Mouse (Mus musculus) left cerebral cortex, postnatal 10 days (tissue): Measurements from ENCODE around the gene Hoxa11. TPM values are rescaled to one million over a fixed set of nuclear protein-coding genes. Genes with fewer than 3 reads are reported as not detected.
A peak's percentile ranks its signal among the peaks of the same experiment; 100 is the strongest.

Source experiments
- DNase-seq, 2 experiments: peaks; one replicate each; pipeline ENCODE4 v3.0.0; 2021 to 2022; ENCODE audit warnings: low spot score in 2 of 2, mixed read lengths in 1 of 2; ENCODE audit errors: extremely low spot score in 1 of 2
- intact Hi-C: fragments of 180-260 bp; cut with DNase I; formaldehyde crosslinking; loops from one replicate; pipeline ENCODE4 v1.15.1; 2025
- total RNA-seq, 2 experiments: library from RNA; stranded (reverse); gene quantifications; 2 replicates each; pipeline ENCODE4 v1.2.3; 2021

The Hoxa11 gene
- total RNA-seq, 2 experiments from 2014 or later, result not detected

DNA sequence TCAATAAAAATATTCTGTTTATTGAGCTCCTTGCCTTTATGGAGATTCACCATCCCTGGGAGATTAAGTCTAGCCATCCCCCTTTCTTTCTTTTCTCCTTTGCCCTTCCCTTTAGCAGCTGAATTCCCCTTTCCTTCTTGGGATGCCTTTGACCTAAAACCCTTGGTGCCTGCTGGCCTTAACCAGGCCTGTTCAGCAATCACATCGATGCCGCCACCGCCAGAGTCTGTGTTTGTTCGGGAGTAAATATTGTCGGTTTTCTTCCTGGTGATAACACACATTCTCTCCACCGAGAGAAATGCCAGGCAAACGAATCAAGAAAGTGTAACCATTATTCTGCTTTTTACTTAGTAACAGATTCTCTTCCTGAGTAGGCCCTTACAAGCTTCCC, 7.5 kb downstream of the Hoxa11 start:
- intact Hi-C loops, result loop anchor here (5.0 kb wide), 1 partner anchor 1061 kb away; no protein-coding TSS in a partner anchor
- DNase-seq, result no peak

DNA sequence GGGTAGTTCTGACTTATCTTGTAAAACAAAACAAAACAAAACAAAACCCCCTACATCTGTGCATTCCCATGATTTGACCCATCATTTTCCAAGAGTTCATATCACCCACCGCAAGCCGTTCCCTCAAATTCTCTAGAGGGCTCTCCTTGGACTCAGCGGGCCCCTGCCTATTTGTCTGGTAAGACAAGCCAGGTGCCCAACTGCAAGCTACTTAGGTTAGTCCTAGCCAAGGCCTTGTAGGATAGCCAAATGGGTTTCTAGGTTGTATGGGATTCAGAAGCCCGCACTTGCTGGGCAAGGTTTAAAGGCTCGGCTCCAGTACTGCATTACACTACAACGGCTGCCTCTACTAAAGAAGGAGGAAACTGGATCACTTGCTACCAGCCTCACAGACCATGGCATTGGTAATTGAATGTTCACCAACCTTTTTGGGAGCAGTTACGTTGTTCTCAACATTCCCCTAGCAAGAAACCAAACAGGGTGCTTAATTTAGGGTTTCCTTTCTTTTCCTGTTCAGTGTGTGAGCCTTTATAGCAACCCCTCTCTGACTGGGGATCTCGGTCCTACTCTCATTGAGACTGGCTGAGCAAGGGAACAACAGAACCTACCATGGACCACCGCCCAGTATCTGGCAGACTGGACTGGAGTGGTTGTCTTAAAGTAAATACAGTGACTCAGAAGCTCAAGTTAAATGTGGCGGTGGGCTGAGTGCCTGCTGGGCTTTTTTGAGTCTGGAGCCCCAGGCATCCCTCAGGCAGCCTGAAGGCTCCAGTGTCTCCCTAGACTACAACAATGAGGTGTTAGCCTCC, 8.1 kb downstream of the Hoxa11 start:
- peak in 1 of 2 experiments; percentile 4 for DNase-seq
- intact Hi-C loops, result loop anchor here (5.0 kb wide), 1 partner anchor 1060 kb away; no protein-coding TSS in a partner anchor

DNA sequence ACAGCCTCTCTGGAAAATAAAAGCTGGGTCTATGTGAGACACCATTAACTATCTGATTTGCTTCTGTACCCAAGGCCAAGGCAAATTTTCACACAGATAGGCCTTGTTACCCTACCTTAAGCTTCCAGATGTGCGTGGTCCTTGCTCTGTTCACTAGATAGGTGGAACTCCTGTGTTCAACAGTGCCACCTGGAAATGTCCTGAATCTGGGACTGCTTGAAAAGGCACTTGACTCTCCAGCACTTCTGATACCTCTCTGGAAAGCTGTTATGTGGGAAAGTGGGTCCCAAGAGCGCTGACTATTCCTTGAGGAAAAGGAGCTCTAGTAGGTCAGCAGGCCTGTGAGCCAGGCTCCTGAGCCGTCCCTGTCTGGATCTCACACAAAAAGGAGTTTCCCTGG, 8.8 kb downstream of the Hoxa11 start:
- intact Hi-C loops, result loop anchor here (5.0 kb wide), 1 partner anchor 1060 kb away; no protein-coding TSS in a partner anchor
- no peak for DNase-seq

DNA sequence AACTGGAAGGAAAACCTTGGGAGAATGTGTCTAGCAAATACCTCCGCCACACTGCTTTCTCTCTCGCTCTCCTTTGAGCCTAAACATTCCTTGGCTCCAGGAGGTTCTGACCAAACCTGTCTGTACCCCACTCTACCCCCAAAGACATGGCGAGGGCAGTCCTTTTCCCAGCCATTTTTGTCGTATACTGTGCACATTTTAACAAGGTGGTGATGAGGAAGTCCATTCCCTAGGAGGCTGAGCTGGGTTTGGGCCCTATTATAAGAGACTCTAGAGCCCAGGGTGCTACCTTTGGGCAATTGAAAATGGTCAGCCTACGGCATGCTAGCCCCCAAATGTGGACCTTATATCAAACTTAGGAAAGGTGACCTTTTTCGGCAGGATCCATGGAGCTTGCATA, 9.7 kb downstream of the Hoxa11 start:
- intact Hi-C loops, result loop anchor here (5.0 kb wide), 1 partner anchor 1059 kb away; no protein-coding TSS in a partner anchor
- no peak for DNase-seq

DNA sequence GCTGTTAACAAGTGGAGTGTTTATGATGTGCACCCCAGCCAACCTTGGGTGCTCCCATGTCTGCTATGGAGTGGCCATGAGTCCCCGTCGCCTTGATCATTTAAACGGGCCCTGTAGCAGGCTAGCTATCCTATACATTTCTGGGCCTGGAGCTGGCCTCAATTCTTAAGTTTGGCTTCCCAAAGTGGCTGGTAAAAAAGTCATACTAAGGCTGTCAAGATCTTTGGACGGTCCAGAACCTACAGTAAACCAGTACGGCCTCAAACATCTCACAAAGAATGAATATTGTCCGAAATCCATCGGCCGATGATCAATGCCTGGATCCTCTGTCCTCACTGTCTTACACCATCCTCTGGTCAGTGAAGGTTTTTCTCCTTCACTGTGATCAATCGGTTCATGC, 10.3 kb downstream of the Hoxa11 start:
- intact Hi-C loops, result loop anchor here (5.0 kb wide), 1 partner anchor 1058 kb away; no protein-coding TSS in a partner anchor
- no peak for DNase-seq

DNA sequence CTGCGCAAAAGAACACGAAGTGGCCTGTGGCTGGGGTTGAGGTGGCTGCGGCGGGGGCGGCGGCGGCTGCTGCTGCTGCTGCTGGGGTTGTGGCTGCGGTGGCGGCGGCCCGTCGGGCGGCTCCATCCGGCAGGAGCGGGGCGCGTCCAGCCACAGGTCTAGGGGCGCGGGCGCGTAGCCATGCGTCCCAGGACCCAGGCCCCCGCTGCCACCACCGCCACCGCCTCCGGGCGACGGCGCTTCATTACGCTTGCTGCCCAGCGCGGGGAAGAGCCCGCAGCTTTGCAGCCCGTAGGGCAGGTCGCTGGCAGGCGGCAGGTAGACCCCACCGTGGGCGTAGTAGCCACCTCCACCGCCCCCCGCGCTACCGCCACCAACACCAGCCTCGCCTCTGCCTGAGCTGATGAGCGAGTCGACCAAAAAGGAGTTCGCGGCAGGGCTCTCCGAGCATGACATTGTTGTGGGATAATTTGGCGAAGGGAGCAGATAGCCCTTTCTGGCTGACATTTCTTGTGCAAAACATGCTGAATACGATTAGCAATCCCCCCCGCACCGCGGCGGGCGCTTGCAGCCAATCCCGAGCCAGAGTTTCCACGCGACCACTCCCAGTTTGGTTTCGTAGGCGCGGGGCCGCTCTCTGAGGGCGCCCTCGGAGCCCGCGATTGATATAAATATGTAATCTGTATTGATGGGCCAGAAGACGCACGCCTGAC, 11.0 kb downstream of the Hoxa11 start:
- intact Hi-C loops, result loop anchor here (5.0 kb wide), 1 partner anchor 1057 kb away; no protein-coding TSS in a partner anchor
- no peak for DNase-seq

DNA sequence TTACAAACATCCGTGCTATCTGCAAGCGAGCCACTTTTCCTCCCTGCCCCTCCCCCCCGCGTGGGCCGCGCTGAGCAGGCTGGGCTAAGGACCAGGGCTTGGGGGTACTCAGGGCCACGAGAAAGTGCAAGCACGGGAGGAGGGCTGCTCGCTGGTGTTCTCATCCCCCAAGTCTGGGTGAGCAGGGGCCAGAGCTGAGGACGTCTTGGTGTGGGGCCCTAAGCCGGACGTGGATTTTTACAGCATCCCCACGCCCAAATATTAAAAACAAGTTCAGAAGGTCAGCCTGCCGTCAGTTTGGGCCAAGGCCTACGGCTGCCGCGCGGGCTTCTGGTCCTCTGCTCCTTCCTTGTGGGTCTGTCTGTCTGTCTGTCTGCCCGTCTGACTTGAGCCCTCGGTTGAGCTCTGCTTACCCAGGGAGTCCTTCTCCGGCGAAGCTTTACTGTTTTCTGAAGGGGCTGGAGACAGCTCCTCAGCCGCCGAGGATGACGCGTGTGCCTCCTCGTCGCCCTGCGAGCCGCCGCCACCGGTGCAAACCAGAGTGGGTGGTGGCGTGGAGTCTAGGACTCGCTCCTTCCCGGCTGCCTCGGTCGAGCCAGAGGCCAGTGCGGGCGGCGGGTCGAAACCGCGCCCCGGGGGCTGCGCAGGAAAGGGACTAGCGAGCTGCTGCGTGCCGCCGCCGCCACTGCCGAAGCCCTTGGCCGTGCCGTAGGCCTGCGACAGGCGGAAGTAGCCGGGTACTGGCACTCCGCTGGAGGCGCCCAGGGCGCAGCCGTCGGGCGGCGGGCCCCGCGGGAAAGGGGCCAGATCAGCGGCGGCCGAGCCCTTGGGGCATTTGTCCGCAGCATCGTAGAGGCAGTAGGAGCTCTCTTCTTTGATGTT, 11.8 kb downstream of the Hoxa11 start:
- intact Hi-C loops, result no loop called here
- DNase-seq, result peak in 1 of 2 experiments; percentile 16

DNA sequence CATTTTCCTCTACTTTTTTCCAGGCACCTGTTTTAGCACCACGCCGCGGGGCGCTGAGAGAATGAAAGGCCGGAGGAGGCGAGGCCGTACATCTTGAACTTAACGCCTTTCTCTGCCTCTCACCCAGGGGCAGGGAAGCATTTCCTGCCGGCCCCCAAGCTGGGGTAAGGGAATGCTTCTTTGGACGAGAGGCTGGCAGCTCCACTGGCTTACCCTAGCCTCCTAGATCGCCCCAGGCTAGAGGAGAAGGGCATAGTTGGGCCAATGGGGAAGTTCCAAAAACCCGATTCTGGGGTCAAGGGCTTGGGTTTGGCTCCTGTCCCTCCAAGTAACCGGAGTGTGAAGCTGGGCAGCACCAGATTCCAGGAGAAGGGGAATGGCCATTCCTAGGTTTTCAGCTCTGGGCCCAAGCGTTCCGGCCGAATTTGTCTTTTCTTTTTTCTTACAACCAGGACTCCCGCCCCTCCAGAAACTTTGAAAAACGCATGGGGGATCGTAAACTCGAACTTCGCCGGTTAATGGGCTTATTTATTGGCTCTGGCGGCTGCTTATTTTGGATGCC, 12.5 kb downstream of the Hoxa11 start:
- intact Hi-C loops, result no loop called here
- DNase-seq, result peak in 1 of 2 experiments; percentile 12

DNA sequence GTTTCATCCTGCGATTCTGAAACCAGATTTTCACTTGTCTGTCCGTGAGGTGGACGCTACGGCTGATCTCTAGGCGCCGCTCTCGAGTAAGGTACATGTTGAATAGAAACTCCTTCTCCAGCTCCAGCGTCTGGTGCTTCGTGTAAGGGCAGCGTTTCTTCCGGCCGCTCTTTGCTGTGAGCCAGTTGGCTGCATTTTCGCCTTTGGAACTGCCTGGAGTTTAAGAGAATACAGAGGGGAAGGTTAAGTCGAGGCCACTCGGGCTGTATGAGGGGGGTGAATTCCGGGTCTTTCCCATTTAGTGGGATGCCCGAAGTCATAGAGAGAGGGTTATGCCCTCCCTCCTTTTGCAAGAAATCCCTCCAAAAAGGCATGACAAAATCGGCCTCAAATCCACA, 13.0 kb downstream of the Hoxa11 start:
- intact Hi-C loops, result no loop called here
- DNase-seq, result no peak

DNA sequence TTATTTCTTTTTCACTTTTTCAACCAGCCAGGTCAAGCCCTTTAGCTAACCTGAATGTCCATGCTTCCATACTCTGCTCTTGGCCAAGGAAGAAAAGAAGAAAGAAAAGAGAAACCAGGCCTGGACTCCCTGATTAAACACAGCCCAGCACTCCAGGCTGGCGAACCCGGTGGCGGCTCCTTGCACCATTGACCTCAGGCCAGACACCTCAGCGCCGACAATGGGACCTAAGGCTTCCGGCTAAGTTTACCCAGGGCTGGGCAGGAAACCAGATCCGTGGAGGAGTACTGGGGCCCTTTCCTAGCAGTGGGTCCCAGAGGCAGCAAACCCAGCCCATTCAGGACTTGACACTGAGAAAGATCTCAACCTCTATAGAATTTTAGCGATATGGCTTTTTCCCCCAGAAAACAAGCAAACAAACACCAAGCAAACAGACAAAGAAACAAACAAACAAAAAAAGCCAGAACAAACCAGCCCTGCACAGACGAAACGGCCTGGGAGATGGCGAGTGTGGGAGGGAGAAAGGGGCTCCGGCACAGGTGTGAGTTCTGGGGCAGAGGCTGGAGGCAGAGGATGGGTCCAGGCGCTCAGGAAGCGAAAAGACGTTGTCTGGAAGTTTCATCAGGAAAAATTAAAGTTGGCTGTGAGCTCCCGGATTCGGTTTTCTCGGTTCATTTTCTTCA, 13.6 kb downstream of the Hoxa11 start:
- intact Hi-C loops, result no loop called here
- no peak for DNase-seq

DNA sequence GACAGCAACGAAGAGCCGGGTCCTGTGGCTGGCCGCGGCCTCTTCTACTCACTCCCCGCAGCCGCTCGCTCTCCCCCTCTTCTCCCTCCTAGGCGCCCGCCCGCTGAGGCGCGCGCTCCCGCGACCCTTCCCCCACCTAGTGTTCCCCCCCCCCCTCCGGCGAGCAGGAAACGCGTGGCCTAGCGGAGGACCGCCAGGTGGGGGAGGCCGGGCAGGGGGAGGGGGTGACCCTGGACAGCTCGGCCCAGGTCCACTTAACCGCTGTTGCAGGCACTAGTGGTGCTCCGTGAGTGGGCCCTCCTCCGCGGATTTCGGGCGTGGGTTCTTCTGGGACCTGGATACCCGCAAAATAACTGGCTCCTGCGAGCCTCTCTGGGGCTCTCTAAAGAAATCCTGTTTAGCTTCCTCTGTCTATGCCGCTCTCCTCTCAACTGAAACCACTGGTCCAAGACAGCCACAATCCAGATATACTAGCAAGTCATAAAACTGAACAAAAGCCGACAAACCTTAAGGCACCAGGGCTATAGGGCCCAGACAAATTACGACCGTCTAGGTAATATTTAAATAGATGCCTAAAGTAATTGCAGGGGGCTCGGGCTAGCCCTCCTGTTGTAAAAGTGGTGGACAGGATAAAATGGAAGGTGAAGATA, 15.0 kb downstream of the Hoxa11 start, which contains the start of gene Hoxa9:
Hoxa9 (minus strand) TSS at position 574 of the 650 bp plus-strand sequence.
- peak in 1 of 2 experiments; percentile 15 for DNase-seq
- intact Hi-C loops, result no loop called here

DNA sequence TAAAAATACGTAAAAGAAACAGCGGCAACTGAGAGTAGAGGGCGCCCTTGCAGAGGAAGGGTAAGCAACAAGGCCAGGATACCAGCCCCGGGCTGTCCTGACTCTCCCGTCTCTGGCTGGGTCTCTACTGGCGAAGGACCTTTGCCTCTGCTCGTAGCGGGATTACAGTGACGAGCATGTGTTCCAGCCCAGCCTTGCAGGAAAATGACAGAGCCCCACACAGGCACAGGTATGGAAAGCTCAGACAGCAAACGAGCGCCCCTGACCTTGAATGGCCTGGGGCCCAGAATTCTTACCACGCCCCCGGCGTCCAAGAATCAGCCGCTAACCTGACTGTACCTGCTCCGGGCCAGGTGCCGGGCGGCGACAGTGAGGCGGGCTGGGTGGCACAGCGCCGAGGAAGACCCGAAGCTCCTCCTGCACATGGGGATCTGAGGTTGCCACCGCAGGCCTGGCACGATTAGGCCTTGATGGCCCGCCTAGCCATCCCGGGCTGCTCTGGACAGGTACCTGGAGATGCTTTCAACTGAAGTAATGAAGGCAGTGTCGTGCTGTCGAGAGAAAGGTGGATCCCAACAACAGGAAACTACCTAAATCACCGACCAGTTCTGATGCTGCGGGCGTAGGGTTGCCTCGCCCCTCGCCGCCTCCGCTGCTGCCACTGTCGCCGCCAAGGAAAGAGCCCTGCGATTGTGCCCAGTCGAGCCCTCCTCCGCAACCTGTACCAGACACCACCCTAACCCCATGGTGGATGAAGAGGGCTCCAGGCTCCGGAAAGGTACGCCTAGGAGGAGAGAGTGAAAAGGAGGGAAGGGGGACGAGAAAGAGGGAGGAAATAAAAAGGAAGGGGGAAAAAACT, 15.8 kb downstream of the Hoxa11 start:
- intact Hi-C loops, result loop anchor here (10.0 kb wide), 1 partner anchor 1415 kb away; no protein-coding TSS in a partner anchor
- peak in 1 of 2 experiments; percentile 20 for DNase-seq

DNA sequence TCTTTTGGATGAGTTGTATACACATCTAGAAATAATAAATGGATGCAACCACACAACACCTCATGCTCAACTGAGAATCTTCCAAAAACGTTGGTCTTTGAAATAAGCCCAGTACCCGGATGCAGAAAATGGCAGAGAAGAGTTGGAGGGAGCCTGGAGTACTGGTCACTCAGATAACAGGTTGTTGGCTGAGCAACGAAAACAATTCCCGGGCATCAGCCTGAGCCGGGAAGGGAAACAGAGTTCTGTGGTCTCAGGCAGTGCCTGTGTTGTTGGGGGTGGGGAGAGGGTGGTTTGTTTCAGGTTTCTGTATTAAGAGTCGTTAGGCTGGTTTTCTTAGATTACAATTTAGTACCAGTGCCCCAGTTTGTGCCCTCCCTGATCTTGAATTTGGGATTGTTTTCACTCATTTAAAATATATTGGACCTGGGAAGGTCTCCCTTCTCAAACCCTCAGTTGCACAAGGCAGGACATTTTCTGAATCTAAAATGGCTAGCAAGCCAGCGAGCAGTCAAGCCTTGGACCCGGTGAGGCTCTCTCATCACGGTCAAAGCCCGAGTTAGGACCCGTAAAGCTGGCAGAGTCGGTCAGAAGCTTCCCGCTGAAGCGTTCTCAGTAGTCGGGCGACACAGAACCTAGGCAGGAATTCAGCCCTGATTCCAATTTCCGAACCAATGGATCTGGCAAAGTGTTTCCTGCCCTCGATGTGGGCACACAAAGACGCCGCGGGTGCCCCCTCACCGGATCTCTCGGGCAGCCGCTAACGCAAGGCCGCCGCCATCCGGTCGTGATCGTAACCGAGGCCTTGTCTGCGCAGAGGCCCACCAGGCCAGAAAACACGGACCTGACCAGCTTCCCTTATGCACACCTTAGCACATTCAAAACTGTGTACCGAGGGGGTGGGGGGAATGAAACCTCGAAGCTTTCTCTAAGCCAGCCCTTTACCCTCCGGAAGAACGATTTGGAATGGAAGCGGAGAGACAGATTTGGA, 16.8 kb downstream of the Hoxa11 start:
- intact Hi-C loops, result loop anchor here (10.0 kb wide), 1 partner anchor 1414 kb away; no protein-coding TSS in a partner anchor

DNA sequence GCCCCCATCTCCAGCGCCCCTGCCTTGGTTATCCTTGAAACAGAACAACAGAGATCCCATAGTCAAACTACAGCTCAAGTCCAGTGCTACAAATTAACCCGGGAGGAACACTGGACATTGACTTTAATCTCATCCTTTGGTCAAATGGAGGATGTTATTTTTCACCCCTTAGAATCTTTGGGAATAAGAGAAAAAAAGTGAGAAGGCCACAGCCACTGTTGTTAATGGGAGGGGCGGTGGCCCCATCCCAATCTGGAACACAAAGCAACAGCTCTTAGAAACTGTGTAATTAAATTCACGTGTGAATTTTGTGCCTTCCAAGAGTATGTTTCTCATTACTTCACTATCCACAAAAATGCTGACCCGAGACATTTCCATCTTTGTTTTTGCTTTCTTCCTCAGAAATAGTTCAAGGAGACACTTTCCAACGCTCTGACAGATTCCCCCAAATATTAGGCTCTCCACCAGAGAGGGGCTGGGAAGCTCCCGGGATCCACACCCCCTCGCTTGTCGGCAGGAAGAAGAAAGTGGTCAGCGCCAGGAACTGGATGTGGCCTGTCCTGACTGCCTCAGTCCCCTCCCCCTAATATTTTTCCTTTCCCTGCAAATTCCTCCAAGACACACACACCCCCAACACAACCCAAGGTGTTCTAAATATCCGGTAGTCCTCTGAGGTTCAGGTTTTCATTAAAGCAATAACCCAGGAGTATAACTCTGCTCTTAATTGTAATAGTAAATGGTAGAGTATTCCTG, 18.0 kb downstream of the Hoxa11 start:
- peak in 1 of 2 experiments; percentile 4 for DNase-seq
- intact Hi-C loops, result loop anchor here (10.0 kb wide), 1 partner anchor 1413 kb away; no protein-coding TSS in a partner anchor

More for the DNA sequence above, 16.8 kb downstream of the Hoxa11 start:
- DNase-seq, result peak in 1 of 2 experiments; percentile 17
